Mouse (Mus musculus): ENCODE measurements around the gene Cxcr3. TPM values are rescaled to one million over a fixed set of nuclear protein-coding genes. Genes with fewer than 3 reads are reported as not detected.

Cxcr3 gene
- polyA plus RNA-seq (2014; fragmentation: Nextera tagmentation; extraction: Ambion mirVana): 0.20 TPM in 1 of 2 replicates, not detected in the other

- H3K27me3 ChIP-seq (ENCODE audit: control insufficient read depth, insufficient read depth, low read length): no peaks in the 10 kb centered on the region; the same call in 1 of the 2 replicates
- no peak within 1 kb of the TSS for H3K4me2 ChIP-seq (replicated peaks)
- H3K27ac ChIP-seq: no peak within 1 kb of the TSS
- no peaks in the 10 kb centered on the region for H3K9me3 ChIP-seq (ENCODE audit: control insufficient read depth, low read length)
- H3K9ac ChIP-seq: no peak within 1 kb of the TSS
- H3K36me3 ChIP-seq (replicated peaks; ENCODE audit: control insufficient read depth, insufficient read depth): no peaks in the 10 kb centered on the region
- WGBS: 56% methylated on average over 11 of the region's 11 CpGs
- DNase-seq (ENCODE audit: low spot score) (no peak), ATAC-seq (ENCODE audit: low FRiP score) (no peak)
- H3K4me1 ChIP-seq (replicated peaks; ENCODE audit: control insufficient read depth, insufficient read depth, low read length): no peaks in the 10 kb centered on the region
- H3K4me3 ChIP-seq (replicated peaks; ENCODE audit: low read length): no peak within 1 kb of the TSS
Observed at GRCm38 (mm10) chrX:101733828-101734319, at the start of gene Cxcr3. Cxcr3 (minus strand) TSS chrX:101734269.

- H3K4me1 ChIP-seq (replicated peaks; ENCODE audit: control insufficient read depth, insufficient read depth, low read length): no peaks in the 10 kb centered on the region
- peaks cover 6% of the 10 kb centered on the region; the same call in 1 of the 2 replicates for H3K27me3 ChIP-seq (ENCODE audit: control insufficient read depth, insufficient read depth, low read length)
- no peak overlapping the region for H3K4me2 ChIP-seq (replicated peaks)
- DNase-seq (ENCODE audit: low spot score) (peak; percentile 75), ATAC-seq (ENCODE audit: low FRiP score) (no peak)
- WGBS: 36% methylated on average over 5 of the region's 5 CpGs
- H3K4me3 ChIP-seq (replicated peaks; ENCODE audit: low read length): no peak overlapping the region
- H3K27ac ChIP-seq: no peak overlapping the region
- H3K9me3 ChIP-seq (ENCODE audit: control insufficient read depth, low read length): no peaks in the 10 kb centered on the region
- H3K36me3 ChIP-seq (replicated peaks; ENCODE audit: control insufficient read depth, insufficient read depth): no peaks in the 10 kb centered on the region
- no peak overlapping the region for H3K9ac ChIP-seq
Observed at GRCm38 (mm10) chrX:101772035-101772434, 38.0 kb upstream of the Cxcr3 start.

GRCm38 (mm10) chrX:101770307-101770706, 36.2 kb upstream of the Cxcr3 start:
- Histone ChIP-seq H3K27ac (no peak overlapping the region), H3K36me3 (replicated peaks; ENCODE audit: control insufficient read depth, insufficient read depth) (no peaks in the 10 kb centered on the region), H3K9ac (no peak overlapping the region), H3K9me3 (ENCODE audit: control insufficient read depth, low read length) (no peaks in the 10 kb centered on the region), H3K27me3 (ENCODE audit: control insufficient read depth, insufficient read depth, low read length) (peaks cover 6% of the 10 kb centered on the region; the same call in 1 of the 2 replicates), H3K4me2 (replicated peaks) (no peak overlapping the region), H3K4me1 (replicated peaks; ENCODE audit: control insufficient read depth, insufficient read depth, low read length) (no peaks in the 10 kb centered on the region), H3K4me3 (replicated peaks; ENCODE audit: low read length) (no peak overlapping the region)
- 82% methylated on average over 3 of the region's 3 CpGs for WGBS
- DNase-seq (ENCODE audit: low spot score) (no peak), ATAC-seq (ENCODE audit: low FRiP score) (no peak)

- DNase-seq (ENCODE audit: low spot score): no peak
- Histone ChIP-seq H3K27me3 (ENCODE audit: control insufficient read depth, insufficient read depth, low read length) (peaks cover 8% of the 10 kb centered on the region; the same call in 1 of the 2 replicates), H3K4me2 (replicated peaks) (no peak overlapping the region), H3K4me1 (replicated peaks; ENCODE audit: control insufficient read depth, insufficient read depth, low read length) (no peaks in the 10 kb centered on the region), H3K36me3 (replicated peaks; ENCODE audit: control insufficient read depth, insufficient read depth) (no peaks in the 10 kb centered on the region), H3K4me3 (replicated peaks; ENCODE audit: low read length) (no peak overlapping the region), H3K9me3 (ENCODE audit: control insufficient read depth, low read length) (no peaks in the 10 kb centered on the region), H3K27ac (no peak overlapping the region), H3K9ac (no peak overlapping the region)
- ATAC-seq (ENCODE audit: low FRiP score): no peak
- WGBS: 65% methylated on average over 2 of the region's 2 CpGs
Observed at GRCm38 (mm10) chrX:101769478-101769877, 35.4 kb upstream of the Cxcr3 start.

- ATAC-seq (ENCODE audit: low FRiP score): no peak
- H3K4me3 ChIP-seq (replicated peaks; ENCODE audit: low read length): no peak overlapping the region
- no peak overlapping the region for H3K9ac ChIP-seq
- 81% methylated on average over 7 of the region's 7 CpGs for WGBS
- no peaks in the 10 kb centered on the region for H3K36me3 ChIP-seq (replicated peaks; ENCODE audit: control insufficient read depth, insufficient read depth)
- H3K27ac ChIP-seq: no peak overlapping the region
- 0 out of 2 replicates have a peak, but pooled peaks cover 2% of the 10 kb centered on the region for H3K27me3 ChIP-seq (ENCODE audit: control insufficient read depth, insufficient read depth, low read length)
- no peaks in the 10 kb centered on the region for H3K4me1 ChIP-seq (replicated peaks; ENCODE audit: control insufficient read depth, insufficient read depth, low read length)
- no peak for DNase-seq (ENCODE audit: low spot score)
- no peak overlapping the region for H3K4me2 ChIP-seq (replicated peaks)
- H3K9me3 ChIP-seq (ENCODE audit: control insufficient read depth, low read length): no peaks in the 10 kb centered on the region
Observed at GRCm38 (mm10) chrX:101767280-101767679, 33.2 kb upstream of the Cxcr3 start.

- H3K4me1 ChIP-seq (replicated peaks; ENCODE audit: control insufficient read depth, insufficient read depth, low read length): no peaks in the 10 kb centered on the region
- peaks cover 6% of the 10 kb centered on the region; the same call in 1 of the 2 replicates for H3K27me3 ChIP-seq (ENCODE audit: control insufficient read depth, insufficient read depth, low read length)
- DNase-seq (ENCODE audit: low spot score): no peak
- no peak for ATAC-seq (ENCODE audit: low FRiP score)
- no peak overlapping the region for H3K27ac ChIP-seq
- H3K4me2 ChIP-seq (replicated peaks): no peak overlapping the region
- no peak overlapping the region for H3K9ac ChIP-seq
- no peaks in the 10 kb centered on the region for H3K9me3 ChIP-seq (ENCODE audit: control insufficient read depth, low read length)
- no peaks in the 10 kb centered on the region for H3K36me3 ChIP-seq (replicated peaks; ENCODE audit: control insufficient read depth, insufficient read depth)
- WGBS: 89% methylated on average over 4 of the region's 4 CpGs
- no peak overlapping the region for H3K4me3 ChIP-seq (replicated peaks; ENCODE audit: low read length)
Observed at GRCm38 (mm10) chrX:101765111-101765510, 31.0 kb upstream of the Cxcr3 start.

- Histone ChIP-seq H3K4me3 (replicated peaks; ENCODE audit: low read length) (no peak overlapping the region), H3K9me3 (ENCODE audit: control insufficient read depth, low read length) (no peaks in the 10 kb centered on the region), H3K4me2 (replicated peaks) (no peak overlapping the region), H3K4me1 (replicated peaks; ENCODE audit: control insufficient read depth, insufficient read depth, low read length) (no peaks in the 10 kb centered on the region), H3K27me3 (ENCODE audit: control insufficient read depth, insufficient read depth, low read length) (peaks cover 6% of the 10 kb centered on the region; the same call in 1 of the 2 replicates), H3K27ac (no peak overlapping the region), H3K9ac (no peak overlapping the region), H3K36me3 (replicated peaks; ENCODE audit: control insufficient read depth, insufficient read depth) (no peaks in the 10 kb centered on the region)
- DNase-seq (ENCODE audit: low spot score) (no peak), ATAC-seq (ENCODE audit: low FRiP score) (no peak)
- WGBS: 76% methylated on average over 5 of the region's 5 CpGs
Observed at GRCm38 (mm10) chrX:101764621-101765020, 30.6 kb upstream of the Cxcr3 start.

- H3K4me3 ChIP-seq (replicated peaks; ENCODE audit: low read length): no peak overlapping the region
- no peaks in the 10 kb centered on the region for H3K9me3 ChIP-seq (ENCODE audit: control insufficient read depth, low read length)
- H3K27me3 ChIP-seq (ENCODE audit: control insufficient read depth, insufficient read depth, low read length): peaks cover 5% of the 10 kb centered on the region; the same call in 1 of the 2 replicates
- no peak overlapping the region for H3K4me2 ChIP-seq (replicated peaks)
- H3K36me3 ChIP-seq (replicated peaks; ENCODE audit: control insufficient read depth, insufficient read depth): no peaks in the 10 kb centered on the region
- DNase-seq (ENCODE audit: low spot score) (no peak), ATAC-seq (ENCODE audit: low FRiP score) (no peak)
- no peak overlapping the region for H3K27ac ChIP-seq
- no peaks in the 10 kb centered on the region for H3K4me1 ChIP-seq (replicated peaks; ENCODE audit: control insufficient read depth, insufficient read depth, low read length)
- 66% methylated on average over 5 of the region's 5 CpGs for WGBS
- no peak overlapping the region for H3K9ac ChIP-seq
Observed at GRCm38 (mm10) chrX:101754478-101754877, 20.4 kb upstream of the Cxcr3 start.

GRCm38 (mm10) chrX:101750144-101750543, 16.1 kb upstream of the Cxcr3 start:
- no peaks in the 10 kb centered on the region for H3K4me1 ChIP-seq (replicated peaks; ENCODE audit: control insufficient read depth, insufficient read depth, low read length)
- no peaks in the 10 kb centered on the region for H3K9me3 ChIP-seq (ENCODE audit: control insufficient read depth, low read length)
- WGBS: 39% methylated on average over 4 of the region's 4 CpGs
- no peak for ATAC-seq (ENCODE audit: low FRiP score)
- no peak overlapping the region for H3K9ac ChIP-seq
- no peak overlapping the region for H3K4me3 ChIP-seq (replicated peaks; ENCODE audit: low read length)
- no peaks in the 10 kb centered on the region for H3K36me3 ChIP-seq (replicated peaks; ENCODE audit: control insufficient read depth, insufficient read depth)
- H3K27ac ChIP-seq: no peak overlapping the region
- no peak overlapping the region for H3K4me2 ChIP-seq (replicated peaks)
- H3K27me3 ChIP-seq (ENCODE audit: control insufficient read depth, insufficient read depth, low read length): 0 out of 2 replicates have a peak, but pooled peaks cover 9% of the 10 kb centered on the region
- DNase-seq (ENCODE audit: low spot score): no peak

GRCm38 (mm10) chrX:101741064-101741433, 7.0 kb upstream of the Cxcr3 start:
- Histone ChIP-seq H3K4me1 (replicated peaks; ENCODE audit: control insufficient read depth, insufficient read depth, low read length) (no peaks in the 10 kb centered on the region), H3K36me3 (replicated peaks; ENCODE audit: control insufficient read depth, insufficient read depth) (no peaks in the 10 kb centered on the region), H3K9me3 (ENCODE audit: control insufficient read depth, low read length) (no peaks in the 10 kb centered on the region), H3K27ac (peak overlapping the region; percentile 48; the same call in 1 of the 2 replicates), H3K9ac (no peak overlapping the region), H3K4me3 (replicated peaks; ENCODE audit: low read length) (no peak overlapping the region), H3K27me3 (ENCODE audit: control insufficient read depth, insufficient read depth, low read length) (peaks cover 8% of the 10 kb centered on the region; the same call in 1 of the 2 replicates), H3K4me2 (replicated peaks) (no peak overlapping the region)
- WGBS: 70% methylated on average over 1 of the region's 2 CpGs
- DNase-seq (ENCODE audit: low spot score): no peak
- ATAC-seq (ENCODE audit: low FRiP score): no peak
